Mouse (Mus musculus): ENCODE measurements around the gene Vps37d.

Gene Vps37d

GRCm38 (mm10) chr5:135077564-135078481 is at the start of gene Vps37d:
Gene Vps37d (minus strand): TSS chr5:135078266.
- peak; percentile 87 for DNase-seq (ENCODE audit: low read depth)

- no peak for DNase-seq (ENCODE audit: low read depth)
Observed at GRCm38 (mm10) chr5:135127669-135128068, 49.6 kb upstream of the Vps37d start.

GRCm38 (mm10) chr5:135126121-135126520 is 48.1 kb upstream of the Vps37d start:
- DNase-seq (ENCODE audit: low read depth): no peak

- peak; percentile 37 for DNase-seq (ENCODE audit: low read depth)
Observed at GRCm38 (mm10) chr5:135120753-135121152, 42.7 kb upstream of the Vps37d start.

GRCm38 (mm10) chr5:135118589-135119081 is 40.6 kb upstream of the Vps37d start:
- DNase-seq (ENCODE audit: low read depth): peak; percentile 83

GRCm38 (mm10) chr5:135115241-135115640 is 37.2 kb upstream of the Vps37d start:
- DNase-seq (ENCODE audit: low read depth): peak; percentile 76

- no peak for DNase-seq (ENCODE audit: low read depth)
Observed at GRCm38 (mm10) chr5:135113782-135114181, 35.7 kb upstream of the Vps37d start.

- DNase-seq (ENCODE audit: low read depth): no peak
Observed at GRCm38 (mm10) chr5:135109976-135110375, 31.9 kb upstream of the Vps37d start.

- DNase-seq (ENCODE audit: low read depth): no peak
Observed at GRCm38 (mm10) chr5:135109426-135109825, 31.4 kb upstream of the Vps37d start.

- no peak for DNase-seq (ENCODE audit: low read depth)
Observed at GRCm38 (mm10) chr5:135109017-135109416, 31.0 kb upstream of the Vps37d start.

- peak; percentile 55 for DNase-seq (ENCODE audit: low read depth)
Observed at GRCm38 (mm10) chr5:135107521-135108501, 29.7 kb upstream of the Vps37d start.

GRCm38 (mm10) chr5:135106758-135107256 is 28.7 kb upstream of the Vps37d start:
- DNase-seq (ENCODE audit: low read depth): peak; percentile 69

- peak; percentile 57 for DNase-seq (ENCODE audit: low read depth)
Observed at GRCm38 (mm10) chr5:135103999-135104660, 26.1 kb upstream of the Vps37d start.

- no peak for DNase-seq (ENCODE audit: low read depth)
Observed at GRCm38 (mm10) chr5:135100981-135101380, 22.9 kb upstream of the Vps37d start.

GRCm38 (mm10) chr5:135089653-135090052 is 11.6 kb upstream of the Vps37d start, which contains the start of gene Mlxipl:
Gene Mlxipl (plus strand): TSS chr5:135089890.
- no peak for DNase-seq (ENCODE audit: low read depth)

- DNase-seq (ENCODE audit: low read depth): no peak
Observed at GRCm38 (mm10) chr5:135086871-135087270, 8.8 kb upstream of the Vps37d start.

GRCm38 (mm10) chr5:135080539-135080938 is 2.5 kb upstream of the Vps37d start:
- DNase-seq (ENCODE audit: low read depth): no peak

- DNase-seq (ENCODE audit: low read depth): no peak
Observed at GRCm38 (mm10) chr5:135079578-135079977, 1.5 kb upstream of the Vps37d start.

GRCm38 (mm10) chr5:135078482-135078810 is 380 bp upstream of the Vps37d start:
- no peak for DNase-seq (ENCODE audit: low read depth)

GRCm38 (mm10) chr5:135076931-135077505 is 1.0 kb downstream of the Vps37d start:
- no peak for DNase-seq (ENCODE audit: low read depth)

- no peak for DNase-seq (ENCODE audit: low read depth)
Observed at GRCm38 (mm10) chr5:135076368-135076767, 1.7 kb downstream of the Vps37d start.
